Comparison of ENCODE assay signal across 9 mouse cellular contexts in genomic region chr11:84523321-84523831, GRCm38 (mm10). TPM values are rescaled to one million over a fixed set of nuclear protein-coding genes. Genes with fewer than 3 reads are reported as not detected.
A peak's percentile ranks its signal among the peaks of the same experiment; 100 is the strongest.
DNase-seq lines count a peak whose midpoint lies in the region; ATAC-seq lines count a peak whose summit lies in the region.
"Had no signal": no experiment of that assay in that cellular context is flagged by ENCODE, and none has a peak within 500 bp of the region (broad histone marks: within the 10 kb centered on the region; RNA-seq: fewer than 3 reads in every experiment).

No protein-coding gene starts in this region.

- DNase-seq in adrenal gland, adult 2 months = peak; percentile 13
- DNase-seq in adrenal gland, postnatal 25 days = no peak
- peak; percentile 45 for DNase-seq in retina, embryonic 14.5 days (ENCODE audit: low spot score)
- no peak for DNase-seq in retina, postnatal 1 day
- DNase-seq in kidney, postnatal 10 days = peak; percentile 33
- DNase-seq in frontal cortex, postnatal 14 days (ENCODE audit: low spot score in 2 of 2) = no peak
- no peak for DNase-seq in urinary bladder, postnatal 36 days (ENCODE audit: low spot score in 2 of 2)

- ATAC-seq in megakaryocyte-erythroid progenitor cell, adult 5-6 weeks (replicated peaks; ENCODE audit: low FRiP score, low TSS enrichment, poor library complexity, severe bottlenecking) = no peak

RNA-seq across cellular contexts. Expression of gene Lhx1, which starts 2.0 kb away (rescaled TPM):
- not detected for total RNA-seq in adrenal gland, adult 2 months (2021)
- polyA plus RNA-seq in adrenal gland, adult 2 months (2012; rRNA removed) = not detected in 2 replicates
- total RNA-seq in adrenal gland, postnatal 25 days (2021) = not detected in 2 replicates
- not detected in 2 replicates for total RNA-seq in megakaryocyte-erythroid progenitor cell, adult 5-6 weeks (2014; fragmentation: Nextera tagmentation)
- total RNA-seq in megakaryocyte-erythroid progenitor cell, adult 5-6 weeks (2017) = not detected in 2 replicates
- total RNA-seq: hematopoietic stem cell, adult 5-6 weeks had no signal

RNA-seq across cellular contexts. Expression of gene Aatf, which starts 10.1 kb away (rescaled TPM):
- total RNA-seq in adrenal gland, adult 2 months (2021) = 10 to 100 TPM; 21.1 to 24.8 TPM
- polyA plus RNA-seq in adrenal gland, adult 2 months (2012; rRNA removed) = 4.1 and 7.2 TPM in 2 replicates
- 24.0 and 28.9 TPM in 2 replicates for total RNA-seq in adrenal gland, postnatal 25 days (2021)
- total RNA-seq in megakaryocyte-erythroid progenitor cell, adult 5-6 weeks (2014; fragmentation: Nextera tagmentation) = 60.7 and 101 TPM in 2 replicates
- total RNA-seq in megakaryocyte-erythroid progenitor cell, adult 5-6 weeks (2017) = 177 and 220 TPM in 2 replicates

Comparison
In these comparisons a context has a peak if more than half of its experiments do, and no peak if none do; other contexts are left out.
1. DNase-seq: peak in adrenal gland, adult 2 months (single experiment), retina, embryonic 14.5 days (single experiment) and kidney, postnatal 10 days (single experiment); none in adrenal gland, postnatal 25 days (single experiment), retina, postnatal 1 day (single experiment), frontal cortex, postnatal 14 days (0 of 2) and urinary bladder, postnatal 36 days (0 of 2).